Mouse (Mus musculus): ENCODE results near the gene Ccnyl1. TPM values are rescaled to one million over a fixed set of nuclear protein-coding genes. Genes with fewer than 3 reads are reported as not detected.

Ccnyl1 gene
- total and polyA plus RNA-seq, 3 experiments: 2.8 to 9.0 (median 5.3) TPM

GRCm38 (mm10) chr1:64673931-64674330 is 16.3 kb upstream of the Ccnyl1 start:
- no peak overlapping the region for H3K27ac ChIP-seq (ENCODE audit: insufficient read depth, low read depth)
- no peak overlapping the region for H3K4me3 ChIP-seq (replicated peaks in 1 of 3; ENCODE audit: low read depth in 2 of 3, low read length in 2 of 3, poor library complexity in 1 of 3)
- no peak overlapping the region for H3K9ac ChIP-seq (ENCODE audit: insufficient read depth, low read depth)
- no peak for DNase-seq (ENCODE audit: extremely low read depth)
- in situ Hi-C loops (cut with MboI; ENCODE audit: low pct_ligation_motif_present, low pct_unique_long_range_greater_than_20kb, low sequenced_read_pairs) (no loop called here), dilution Hi-C loops (cut with MboI; ENCODE audit: extremely low pct_ligation_motif_present, extremely low pct_unique_long_range_greater_than_20kb, low sequenced_read_pairs) (no loop called here)
- TF ChIP-seq CTCF (conservative IDR thresholded peaks at IDR 0.05 in 1 of 2, IDR thresholded peaks at IDR 0.05 in 1 of 2; ENCODE audit: low read depth in 2 of 2, low read length in 2 of 2): no peak
- H3K27me3 ChIP-seq (replicated peaks): no peaks in the 10 kb centered on the region
- H3K4me2 ChIP-seq (ENCODE audit: insufficient read depth, low read depth, poor library complexity, severe bottlenecking): no peak overlapping the region
- no peaks in the 10 kb centered on the region for H3K9me3 ChIP-seq (replicated peaks; ENCODE audit: low read length)
- H3K79me2 ChIP-seq (replicated peaks; ENCODE audit: control insufficient read depth, extremely low read depth, insufficient read depth, poor library complexity, severe bottlenecking): no peaks in the 10 kb centered on the region
- H3K36me3 ChIP-seq (replicated peaks in 1 of 2; ENCODE audit: control insufficient read depth in 1 of 2, insufficient read depth in 1 of 2, low read length in 1 of 2): no peaks in the 10 kb centered on the region
- H3K4me1 ChIP-seq (ENCODE audit: control insufficient read depth in 1 of 2, insufficient read depth in 2 of 2): no peaks in the 10 kb centered on the region

- Histone ChIP-seq H3K4me2 (ENCODE audit: insufficient read depth, low read depth, poor library complexity, severe bottlenecking) (no peak overlapping the region), H3K36me3 (replicated peaks in 1 of 2; ENCODE audit: control insufficient read depth in 1 of 2, insufficient read depth in 1 of 2, low read length in 1 of 2) (peaks cover 0 to 2% of the 10 kb centered on the region in 2 experiments), H3K9ac (ENCODE audit: insufficient read depth, low read depth) (no peak overlapping the region), H3K4me3 (replicated peaks in 1 of 3; ENCODE audit: low read depth in 2 of 3, low read length in 2 of 3, poor library complexity in 1 of 3) (no peak overlapping the region), H3K79me2 (replicated peaks; ENCODE audit: control insufficient read depth, extremely low read depth, insufficient read depth, poor library complexity, severe bottlenecking) (no peaks in the 10 kb centered on the region), H3K4me1 (ENCODE audit: control insufficient read depth in 1 of 2, insufficient read depth in 2 of 2) (no peaks in the 10 kb centered on the region), H3K27ac (ENCODE audit: insufficient read depth, low read depth) (no peak overlapping the region), H3K27me3 (replicated peaks) (no peaks in the 10 kb centered on the region), H3K9me3 (replicated peaks; ENCODE audit: low read length) (no peaks in the 10 kb centered on the region)
- dilution Hi-C loops (cut with MboI; ENCODE audit: extremely low pct_ligation_motif_present, extremely low pct_unique_long_range_greater_than_20kb, low sequenced_read_pairs): no loop called here
- no peak for DNase-seq (ENCODE audit: extremely low read depth)
- TF ChIP-seq SIN3A (IDR thresholded peaks at IDR 0.05; ENCODE audit: low read length) (no peak), POLR2AphosphoS2 (IDR thresholded peaks at IDR 0.05; ENCODE audit: low read depth, low read length) (no peak), NRF1 (IDR thresholded peaks at IDR 0.05; ENCODE audit: low read depth, low read length) (no peak), MAX (IDR thresholded peaks at IDR 0.05; ENCODE audit: low read length) (no peak), GABPA (IDR thresholded peaks at IDR 0.05; ENCODE audit: insufficient replicate concordance, low read depth, low read length) (no peak)
- in situ Hi-C loops (cut with MboI; ENCODE audit: low pct_ligation_motif_present, low pct_unique_long_range_greater_than_20kb, low sequenced_read_pairs): no loop called here
These were observed 14.0 kb upstream of the Ccnyl1 start for GRCm38 (mm10) chr1:64676060-64676839.

DNA sequence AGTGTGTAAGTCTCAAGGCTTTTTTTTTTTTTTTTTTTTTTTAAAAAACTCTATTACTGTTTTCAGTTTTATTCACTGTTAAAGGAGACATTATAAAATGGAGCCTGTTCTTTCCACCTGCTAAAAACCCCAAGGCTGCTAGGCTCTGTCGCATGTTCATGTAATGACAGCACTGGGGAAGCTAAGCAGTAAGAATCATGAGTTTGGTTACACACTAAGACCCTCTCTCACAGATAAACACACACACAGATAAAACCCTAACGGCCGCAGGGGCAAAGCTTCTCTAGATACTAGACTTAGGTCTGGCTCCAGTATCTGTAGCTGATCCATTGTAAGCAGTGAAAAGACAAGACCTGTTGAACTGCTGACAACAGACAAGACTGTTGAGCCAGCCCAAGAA is 8.8 kb upstream of the Ccnyl1 start:
- in situ Hi-C loops (cut with MboI; ENCODE audit: low pct_ligation_motif_present, low pct_unique_long_range_greater_than_20kb, low sequenced_read_pairs) (no loop called here), dilution Hi-C loops (cut with MboI; ENCODE audit: extremely low pct_ligation_motif_present, extremely low pct_unique_long_range_greater_than_20kb, low sequenced_read_pairs) (no loop called here)
- peaks cover 0 to 5% of the 10 kb centered on the region in 2 experiments for H3K36me3 ChIP-seq (replicated peaks in 1 of 2; ENCODE audit: control insufficient read depth in 1 of 2, insufficient read depth in 1 of 2, low read length in 1 of 2)
- no peak for DNase-seq (ENCODE audit: extremely low read depth)
- H3K4me3 ChIP-seq (replicated peaks in 1 of 3; ENCODE audit: low read depth in 2 of 3, low read length in 2 of 3, poor library complexity in 1 of 3): no peak overlapping the region
- H3K27me3 ChIP-seq (replicated peaks): no peaks in the 10 kb centered on the region
- no peaks in the 10 kb centered on the region for H3K9me3 ChIP-seq (replicated peaks; ENCODE audit: low read length)
- TF ChIP-seq JUND (conservative IDR thresholded peaks at IDR 0.05; ENCODE audit: low read depth, low read length) (no peak), IRF4 (IDR thresholded peaks at IDR 0.05; ENCODE audit: low read depth, low read length) (no peak), MAX (IDR thresholded peaks at IDR 0.05; ENCODE audit: low read length) (no peak), ETS1 (conservative IDR thresholded peaks at IDR 0.05; ENCODE audit: low read depth, low read length) (no peak), MAZ (IDR thresholded peaks at IDR 0.05; ENCODE audit: low read depth, low read length) (no peak), ELF1 (IDR thresholded peaks at IDR 0.05; ENCODE audit: low read depth, low read length) (no peak), MEF2A (IDR thresholded peaks at IDR 0.05; ENCODE audit: borderline replicate concordance, low read depth, low read length) (no peak), CTCF (conservative IDR thresholded peaks at IDR 0.05 in 1 of 2, IDR thresholded peaks at IDR 0.05 in 1 of 2; ENCODE audit: low read depth in 2 of 2, low read length in 2 of 2) (no peak), KAT2A (IDR thresholded peaks at IDR 0.05; ENCODE audit: insufficient replicate concordance, low read length) (no peak), EP300 (IDR thresholded peaks at IDR 0.05; ENCODE audit: low read length) (no peak), SIN3A (IDR thresholded peaks at IDR 0.05; ENCODE audit: low read length) (no peak), ZC3H11A (IDR thresholded peaks at IDR 0.05; ENCODE audit: low read depth, low read length) (no peak), UBTF (IDR thresholded peaks at IDR 0.05; ENCODE audit: low read depth, low read length) (no peak), RCOR1 (conservative IDR thresholded peaks at IDR 0.05; ENCODE audit: low read depth, low read length) (no peak), MAFK (IDR thresholded peaks at IDR 0.05; ENCODE audit: insufficient replicate concordance, low read length) (no peak), JUN (IDR thresholded peaks at IDR 0.05; ENCODE audit: insufficient read depth, low read depth, low read length) (no peak), CHD1 (IDR thresholded peaks at IDR 0.05; ENCODE audit: low read depth, low read length) (no peak), MYC (IDR thresholded peaks at IDR 0.05; ENCODE audit: low read depth, low read length) (no peak), CHD2 (IDR thresholded peaks at IDR 0.05; ENCODE audit: low read length) (no peak), BHLHE40 (IDR thresholded peaks at IDR 0.05; ENCODE audit: low read depth, low read length) (no peak)
- H3K79me2 ChIP-seq (replicated peaks; ENCODE audit: control insufficient read depth, extremely low read depth, insufficient read depth, poor library complexity, severe bottlenecking): no peaks in the 10 kb centered on the region
- no peaks in the 10 kb centered on the region for H3K4me1 ChIP-seq (ENCODE audit: control insufficient read depth in 1 of 2, insufficient read depth in 2 of 2)
- no peak overlapping the region for H3K27ac ChIP-seq (ENCODE audit: insufficient read depth, low read depth)
- H3K9ac ChIP-seq (ENCODE audit: insufficient read depth, low read depth): no peak overlapping the region
- no peak overlapping the region for H3K4me2 ChIP-seq (ENCODE audit: insufficient read depth, low read depth, poor library complexity, severe bottlenecking)
